In the genomic region with DNA sequence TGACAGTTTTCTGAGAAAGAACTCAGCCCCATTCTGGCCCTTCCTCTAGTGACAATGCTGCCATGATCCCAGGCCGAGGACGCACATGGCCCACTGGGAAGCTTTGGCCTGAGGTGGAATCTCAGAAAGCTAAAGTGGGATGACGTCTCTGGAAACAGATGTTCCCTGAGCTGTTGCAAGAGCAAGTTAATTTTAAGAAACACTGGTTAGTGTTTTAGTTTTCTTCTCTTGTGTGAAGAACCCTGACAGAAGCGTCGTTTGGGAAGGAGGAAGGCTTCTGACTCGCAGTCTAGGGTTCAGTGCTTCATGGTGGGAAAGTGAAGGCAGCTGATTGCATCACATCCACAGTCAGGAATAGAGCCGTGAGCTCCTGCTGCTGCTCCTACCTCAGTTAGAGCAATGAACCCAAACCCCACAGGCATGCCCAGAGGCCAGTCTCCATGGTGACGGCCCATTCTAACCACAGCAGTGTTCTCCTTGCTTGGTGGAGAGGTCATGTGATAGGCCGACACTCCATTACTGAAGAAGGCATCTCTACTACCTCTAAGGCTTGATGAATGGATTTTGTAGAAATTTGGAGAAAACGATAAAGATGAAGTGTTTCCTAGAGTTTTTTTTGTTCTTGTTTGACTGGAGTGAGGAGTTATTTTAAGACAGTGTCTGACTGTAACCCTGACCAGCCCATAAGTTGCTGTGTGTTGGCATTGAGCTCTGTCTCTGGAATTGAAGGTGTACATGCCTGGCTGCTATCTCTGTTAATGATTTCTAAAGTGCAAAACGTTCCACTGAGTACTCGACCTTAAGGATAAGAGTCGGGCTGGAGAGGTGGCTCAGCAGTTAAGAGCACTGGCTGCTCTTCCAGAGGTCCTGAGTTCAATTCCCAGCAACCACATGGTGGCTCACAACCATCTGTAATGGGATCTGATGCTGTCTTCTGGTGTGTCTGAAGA, we compare ENCODE assay signal across 10 mouse cellular contexts. TPM values are rescaled to one million over a fixed set of nuclear protein-coding genes. Genes with fewer than 3 reads are reported as not detected.
DNase-seq lines count a peak whose midpoint lies in the region; ATAC-seq and TF ChIP-seq lines count a peak whose summit lies in the region.
"Had no signal": no experiment of that assay in that cellular context is flagged by ENCODE, and none has a peak within 500 bp of the region (broad histone marks: within the 10 kb centered on the region; RNA-seq: fewer than 3 reads in every experiment).

No protein-coding gene starts in this region.

- no peaks in the 10 kb centered on the region for H3K27me3 ChIP-seq in kidney, embryonic 14.5 days (ENCODE audit: control insufficient read depth, insufficient read depth, low read length)
- H3K27me3 ChIP-seq: embryonic facial prominence, embryonic 13.5 days; liver, embryonic 15.5 days had no signal

- no peak for TF ChIP-seq CTCF in brain, embryonic 14.5 days (IDR thresholded peaks at IDR 0.05; ENCODE audit: borderline replicate concordance, extremely low read depth, insufficient read depth, insufficient read length)

- H3K36me3 ChIP-seq in kidney, embryonic 14.5 days (ENCODE audit: control insufficient read depth, insufficient read depth, low read length) = peaks cover 3% of the 10 kb centered on the region; the same call in 1 of the 2 replicates
- peaks cover 5% of the 10 kb centered on the region; the same call in 1 of the 2 replicates for H3K36me3 ChIP-seq in ES-E14 (ENCODE audit: control insufficient read depth, insufficient read depth, low read length, poor library complexity, severe bottlenecking)
- H3K36me3 ChIP-seq: liver, embryonic 15.5 days had no signal

- ATAC-seq in kidney, embryonic 14.5 days (ENCODE audit: low FRiP score, low TSS enrichment) = no peak
- peak; percentile 14; the same call in 1 of the 2 replicates for ATAC-seq in megakaryocyte, adult 5-6 weeks (ENCODE audit: poor library complexity, severe bottlenecking)

- 72% methylated on average over 13 of the region's 13 CpGs for WGBS in kidney, embryonic 14.5 days

- in situ Hi-C loops in ES-E14 (cut with MboI; ENCODE audit: low sequenced_read_pairs in 2 of 2, unreplicated experiment in 2 of 2) = loop anchor here in 1 of 2 experiments (25.0 kb wide), 1 partner anchor 686 kb away; no protein-coding TSS in a partner anchor

- no peak overlapping the region for H3K4me3 ChIP-seq in kidney, embryonic 14.5 days (ENCODE audit: low read length)
- H3K4me3 ChIP-seq in ES-E14 (ENCODE audit: insufficient read depth in 1 of 2, low read depth in 1 of 2, low read length in 2 of 2, poor library complexity in 1 of 2, severe bottlenecking in 1 of 2) = no peak overlapping the region
- H3K4me3 ChIP-seq: embryonic facial prominence, embryonic 13.5 days; liver, embryonic 15.5 days had no signal

- H3K27ac ChIP-seq in kidney, embryonic 14.5 days (ENCODE audit: low read depth, low read length) = no peak overlapping the region
- H3K27ac ChIP-seq in ES-E14 (ENCODE audit: insufficient read depth, low read depth, low read length, poor library complexity, severe bottlenecking) = no peak overlapping the region
- H3K27ac ChIP-seq: embryonic facial prominence, embryonic 13.5 days; liver, embryonic 15.5 days had no signal

- H3K4me1 ChIP-seq in kidney, embryonic 14.5 days (ENCODE audit: control insufficient read depth, insufficient read depth, low read length) = 0 out of 2 replicates have a peak, but pooled peaks cover 2% of the 10 kb centered on the region
- H3K4me1 ChIP-seq in ES-E14 (ENCODE audit: control insufficient read depth in 2 of 2, insufficient read depth in 2 of 2, low read length in 2 of 2, poor library complexity in 1 of 2) = peaks cover 0 to 3% of the 10 kb centered on the region in 2 experiments; a peak in 2 of 4 replicates

- H3K9me3 ChIP-seq in kidney, embryonic 14.5 days (ENCODE audit: control insufficient read depth, low read length) = no peaks in the 10 kb centered on the region
- no peaks in the 10 kb centered on the region for H3K9me3 ChIP-seq in ES-E14 (ENCODE audit: control insufficient read depth, insufficient read depth, low read depth, low read length)
- H3K9me3 ChIP-seq: embryonic facial prominence, embryonic 13.5 days; liver, embryonic 15.5 days had no signal

- DNase-seq in kidney, adult 11 months = peak; percentile 19
- DNase-seq in ES-E14 (ENCODE audit: low read depth, low spot score) (peak; percentile 45), liver (no peak)
- peak; percentile 20 for DNase-seq in brain, embryonic 14.5 days (ENCODE audit: low read depth)
- no peak for DNase-seq in urinary bladder, postnatal 36 days (ENCODE audit: low spot score in 2 of 2)
- DNase-seq in layer of hippocampus, adult 18-20 months (ENCODE audit: low spot score in 2 of 2) = no peak

- H3K9ac ChIP-seq in kidney, embryonic 14.5 days (ENCODE audit: low read depth, low read length) = no peak overlapping the region
- no peak overlapping the region for H3K9ac ChIP-seq in ES-E14 (ENCODE audit: insufficient read depth, low read depth, low read length, poor library complexity, severe bottlenecking)
- H3K9ac ChIP-seq: embryonic facial prominence, embryonic 13.5 days; liver, embryonic 15.5 days had no signal

- no peak overlapping the region for H3K4me2 ChIP-seq in kidney, embryonic 14.5 days (replicated peaks; ENCODE audit: low read depth, low read length)
- H3K4me2 ChIP-seq: embryonic facial prominence, embryonic 13.5 days; liver, embryonic 15.5 days had no signal

- TF ChIP-seq POLR2A in brain, embryonic 14.5 days (IDR thresholded peaks at IDR 0.05; ENCODE audit: borderline replicate concordance, extremely low read depth, insufficient read depth, insufficient read length, poor library complexity, severe bottlenecking) = no peak

TF ChIP-seq in ES-E14, 5 proteins besides CTCF, POLR2A, EP300 and RAD21:
- TF ChIP-seq MAFK (IDR thresholded peaks at IDR 0.05; ENCODE audit: insufficient read depth, low read depth, low read length) = no peak
TF ChIP-seq in ES-E14: peak in this region for 0.

RNA-seq across cellular contexts. Expression of a gene that starts 57.7 kb away (rescaled TPM):
- 50.2 and 56.3 TPM in 2 replicates for polyA plus RNA-seq in kidney, embryonic 14.5 days (2014; fragmentation: Nextera tagmentation; extraction: Ambion mirVana)
- total RNA-seq in ES-E14 (2012; rRNA removed) = 16.0 and 22.5 TPM in 2 replicates
- polyA plus RNA-seq in brain, embryonic 14.5 days (2012; rRNA removed) = 21.7 and 22.7 TPM in 2 replicates
- 34.8 and 37.4 TPM in 2 replicates for total RNA-seq in megakaryocyte, adult 5-6 weeks (2015)
- 26.1 and 34.7 TPM in 2 replicates for total RNA-seq in megakaryocyte, adult 5-6 weeks (2017)
- 10 to 100 TPM; 21.3 to 22.4 TPM for total RNA-seq in layer of hippocampus, adult 18-20 months (2021)

Comparison
In these comparisons a context has a peak if more than half of its experiments do, and no peak if none do; other contexts are left out.
1. DNase-seq: peak in kidney, adult 11 months (single experiment), ES-E14 (single experiment) and brain, embryonic 14.5 days (single experiment); none in urinary bladder, postnatal 36 days (0 of 2), layer of hippocampus, adult 18-20 months (0 of 2) and liver (single experiment).